Mouse (Mus musculus) lung, postnatal 0 days (tissue): ENCODE data around the gene Htatip2.

Source experiments
- CTCF ChIP-seq: IDR thresholded peaks from 2 replicates; pipeline ENCODE4 v1.5.1; 2016; ENCODE audit warnings: antibody characterized with exemption, mild to moderate bottlenecking
- EP300 ChIP-seq: IDR thresholded peaks from 2 replicates; pipeline ENCODE4 v1.6.1; 2016; ENCODE audit warnings: antibody characterized with exemption, mild to moderate bottlenecking, control low read depth

GRCm38 (mm10) chr7:49717942-49718733, 40.8 kb upstream of the Htatip2 start:
- TF ChIP-seq CTCF (no peak), EP300 (no peak)
